Mouse (Mus musculus) layer of hippocampus, postnatal 14 days (tissue): ENCODE results near the gene Tpcn2. TPM values are rescaled to one million over a fixed set of nuclear protein-coding genes. Genes with fewer than 3 reads are reported as not detected.

Source experiments
- DNase-seq, 2 experiments: peaks; one replicate each; pipeline ENCODE4 v3.0.0; 2021 to 2022; ENCODE audit warnings: low spot score in 2 of 2, mixed read lengths in 1 of 2
- total RNA-seq, 2 experiments: library from RNA; stranded (reverse); gene quantifications; 2 replicates each; pipeline ENCODE4 v1.2.3; 2021

Gene Tpcn2
- total RNA-seq, 2 experiments from 2014 or later, result 5.4 to 7.2 TPM

GRCm38 (mm10) chr7:145242851-145243712 lies 40.7 kb downstream of the Tpcn2 start:
- peak; percentile 77 to 78 for DNase-seq

DNA sequence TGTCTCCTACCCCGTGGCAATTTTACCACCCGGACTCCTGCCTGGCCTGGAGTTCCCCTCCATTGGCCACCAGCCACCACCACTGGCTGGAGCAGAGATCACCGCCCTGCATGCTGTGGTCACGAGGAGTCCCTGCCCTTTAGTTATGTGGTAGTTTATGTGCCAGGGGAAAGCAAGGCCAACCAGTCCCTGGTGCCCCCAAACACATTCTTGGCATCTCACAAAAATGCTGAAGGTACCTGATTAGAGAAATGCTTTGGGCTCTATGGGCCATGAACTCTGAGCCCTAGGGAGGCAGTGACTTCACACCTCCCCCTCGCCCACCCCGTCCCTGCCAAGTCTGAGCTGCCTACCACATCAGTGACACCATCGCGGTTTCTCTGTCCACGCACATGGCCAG lies 41.8 kb downstream of the Tpcn2 start:
- no peak for DNase-seq

DNA sequence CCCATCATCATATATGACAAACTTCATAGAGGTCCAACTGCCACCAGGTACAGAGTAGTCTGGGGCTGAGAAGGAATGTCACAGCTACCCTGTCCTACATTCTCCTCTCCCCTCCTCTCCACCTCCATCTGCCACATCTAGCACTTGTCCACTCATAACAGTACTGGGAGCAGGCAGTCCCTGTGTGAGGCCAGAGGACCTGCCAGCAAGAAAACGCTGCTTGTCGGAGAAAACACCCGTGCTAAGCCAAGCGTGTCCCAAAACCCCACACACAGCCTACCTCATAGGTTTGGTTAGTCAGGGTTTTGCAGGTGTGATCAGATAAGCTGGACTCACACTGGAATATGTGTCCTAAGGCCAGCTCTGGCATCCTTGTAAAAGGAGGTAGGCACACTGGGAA lies 42.9 kb downstream of the Tpcn2 start:
- no peak for DNase-seq

DNA sequence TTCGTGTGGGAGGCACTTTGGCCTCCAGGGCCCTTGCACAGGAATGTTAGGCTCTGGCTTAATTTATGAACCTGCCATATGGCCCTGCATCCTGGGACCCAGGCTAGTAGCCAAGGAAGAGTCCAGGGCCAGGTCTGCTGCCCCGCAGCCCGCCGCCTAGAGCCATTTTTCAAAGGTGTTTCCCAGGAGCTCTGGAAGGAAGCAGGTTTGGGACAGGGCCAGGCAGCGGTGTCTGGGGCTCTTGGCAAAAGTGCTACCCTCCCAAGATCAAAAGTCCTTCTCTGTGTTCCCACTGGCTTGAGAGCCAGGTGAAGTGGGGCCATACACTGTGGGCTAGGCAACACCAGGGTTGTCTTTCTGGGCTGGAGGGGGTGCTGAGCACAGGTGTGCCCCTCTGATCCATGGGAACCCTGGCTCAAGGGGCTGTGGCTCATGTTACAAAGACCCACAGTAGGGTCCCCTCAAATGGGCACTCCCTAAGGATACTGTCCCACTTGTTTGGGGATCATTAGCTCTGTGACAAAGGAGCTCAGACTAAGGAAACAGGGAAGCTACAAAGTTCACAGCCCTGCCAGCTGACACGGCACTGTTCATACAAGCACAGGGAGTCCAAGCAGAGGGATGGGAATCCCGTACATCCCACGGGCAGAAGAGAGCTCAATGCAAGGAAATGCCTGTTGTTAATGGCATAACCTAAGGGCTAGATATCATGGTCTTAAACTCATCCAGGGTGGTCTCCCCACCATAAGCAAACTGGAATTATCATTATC lies 43.9 kb downstream of the Tpcn2 start:
- DNase-seq, result no peak

DNA sequence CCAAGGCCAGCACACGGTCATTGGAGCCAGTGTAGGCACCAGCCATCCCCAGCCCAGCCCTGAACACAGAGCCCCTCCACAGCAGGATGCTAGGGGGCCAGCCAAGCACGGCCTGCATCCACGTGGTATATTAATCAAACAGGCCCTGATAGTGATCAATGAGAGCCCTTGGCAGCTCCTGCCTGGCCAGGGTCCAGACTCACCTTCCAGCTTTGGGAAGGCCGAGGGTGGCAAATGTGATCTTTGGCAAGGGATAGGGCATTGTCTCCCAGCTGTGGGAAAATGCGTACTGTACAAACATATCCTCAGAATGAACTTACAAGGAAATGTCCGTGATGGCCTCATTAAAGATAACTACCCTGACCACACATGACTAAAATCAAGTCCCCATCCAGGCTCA lies 44.7 kb downstream of the Tpcn2 start:
- no peak for DNase-seq

DNA sequence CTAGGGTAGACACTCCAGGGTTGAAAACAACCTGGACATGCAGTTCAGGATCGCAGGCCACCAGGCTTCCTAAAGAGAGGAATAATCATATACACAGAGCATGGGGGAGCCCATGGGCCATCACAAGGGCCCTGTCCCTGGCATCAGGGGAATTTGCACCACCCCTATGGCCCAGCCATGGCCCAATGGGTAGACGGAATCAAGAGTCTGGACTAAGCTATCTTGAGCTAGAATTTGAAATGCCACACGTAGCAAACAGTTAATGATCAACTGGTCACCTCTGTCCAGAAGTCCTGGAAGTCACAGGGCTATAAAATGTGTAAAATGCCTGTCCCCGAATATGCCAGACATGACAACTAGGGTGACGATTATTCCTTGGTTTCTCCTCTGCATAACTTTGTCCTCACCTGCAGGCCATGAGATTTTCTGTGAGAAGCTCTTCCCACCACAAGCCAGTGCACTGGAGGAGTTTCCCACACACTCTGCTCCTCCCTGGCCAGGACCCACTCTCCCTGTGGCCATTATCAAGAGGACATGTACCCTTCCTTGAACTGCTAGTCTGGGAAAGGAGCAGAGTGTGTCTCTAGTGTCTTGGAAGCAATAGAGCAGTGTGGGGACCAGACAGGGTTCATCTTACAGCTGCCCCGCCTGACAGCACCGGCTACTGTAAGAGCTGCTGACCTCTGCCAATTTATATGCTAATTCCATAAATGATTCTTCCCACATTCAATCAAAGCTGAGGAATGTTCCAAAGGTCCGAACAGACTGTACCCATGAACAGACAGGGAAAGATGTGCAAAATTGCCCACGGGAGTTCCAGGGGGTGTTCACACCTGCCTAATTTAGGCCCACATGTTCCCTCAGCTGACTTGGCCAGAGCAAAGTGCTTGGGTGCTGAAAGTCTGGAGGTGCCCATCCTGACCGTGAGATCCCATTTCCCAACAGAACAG lies 48.7 kb downstream of the Tpcn2 start:
- DNase-seq, result no peak

- DNase-seq, result no peak
Measured at GRCm38 (mm10) chr7:145231659-145232058, 52.2 kb downstream of the Tpcn2 start.

GRCm38 (mm10) chr7:145226641-145227040 lies 57.2 kb downstream of the Tpcn2 start:
- DNase-seq, result no peak

GRCm38 (mm10) chr7:145225626-145226025 lies 58.2 kb downstream of the Tpcn2 start:
- no peak for DNase-seq

DNA sequence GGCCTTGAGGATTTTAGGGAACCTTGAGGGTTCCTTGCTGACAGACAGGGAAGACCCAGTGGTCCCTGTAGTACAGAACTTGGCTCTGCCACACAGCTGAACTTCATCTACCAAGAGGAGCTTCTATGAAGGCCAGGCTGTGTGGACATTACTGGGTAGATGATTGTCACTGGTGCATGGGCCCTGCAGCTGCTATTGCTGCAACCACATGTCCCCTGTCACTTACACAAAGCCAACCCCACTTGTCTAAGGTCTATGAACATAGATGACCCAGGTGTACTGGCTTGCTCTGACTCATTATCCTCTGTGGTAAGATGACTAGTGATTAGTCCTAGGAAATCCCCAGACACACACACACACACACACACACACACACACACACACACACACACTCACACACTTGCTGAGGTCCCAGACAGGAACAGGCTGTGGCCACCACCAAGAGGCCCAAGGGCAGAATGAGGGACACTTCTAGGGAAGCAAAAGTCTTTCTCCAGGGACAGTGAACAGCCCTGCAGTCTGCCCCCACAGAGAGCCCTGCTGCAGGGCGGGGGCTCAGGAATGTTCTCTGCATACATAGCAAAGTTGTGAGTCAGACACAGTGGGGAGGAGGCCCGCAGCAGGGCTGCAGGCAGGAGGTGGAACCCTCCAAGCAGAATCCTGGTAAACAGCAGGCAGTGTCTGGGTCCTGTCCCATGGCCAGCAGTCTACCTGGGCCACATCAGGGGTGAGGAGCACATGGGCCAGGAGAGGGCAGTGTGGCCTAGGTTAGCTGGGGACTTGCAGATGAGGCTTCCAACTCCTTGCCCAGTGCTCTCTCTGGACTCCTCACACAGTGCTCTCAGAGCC lies 61.7 kb downstream of the Tpcn2 start:
- DNase-seq, result no peak

- no peak for DNase-seq
Measured at GRCm38 (mm10) chr7:145221346-145221745, 62.5 kb downstream of the Tpcn2 start.

DNA sequence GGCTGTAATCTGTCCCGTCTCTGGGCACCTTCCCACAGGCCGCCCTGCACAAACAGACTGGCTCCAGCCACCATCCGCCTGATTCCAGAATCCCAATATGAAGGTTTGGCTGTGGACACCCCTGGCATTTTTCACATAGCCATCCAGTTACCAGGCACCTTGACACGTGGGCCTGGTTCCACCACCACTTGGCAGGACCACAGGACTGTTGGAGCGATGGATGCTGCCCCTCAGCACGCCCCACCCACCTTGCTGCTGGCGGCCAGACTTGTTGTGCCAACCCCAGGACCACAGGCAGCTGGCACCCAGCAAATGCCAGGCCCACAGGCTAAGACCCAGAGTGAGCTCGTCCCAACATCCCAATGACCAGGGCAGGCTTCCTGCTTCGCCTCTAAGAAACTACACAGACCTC lies 64.4 kb downstream of the Tpcn2 start:
- DNase-seq, result peak in 1 of 2 experiments; percentile 43

DNA sequence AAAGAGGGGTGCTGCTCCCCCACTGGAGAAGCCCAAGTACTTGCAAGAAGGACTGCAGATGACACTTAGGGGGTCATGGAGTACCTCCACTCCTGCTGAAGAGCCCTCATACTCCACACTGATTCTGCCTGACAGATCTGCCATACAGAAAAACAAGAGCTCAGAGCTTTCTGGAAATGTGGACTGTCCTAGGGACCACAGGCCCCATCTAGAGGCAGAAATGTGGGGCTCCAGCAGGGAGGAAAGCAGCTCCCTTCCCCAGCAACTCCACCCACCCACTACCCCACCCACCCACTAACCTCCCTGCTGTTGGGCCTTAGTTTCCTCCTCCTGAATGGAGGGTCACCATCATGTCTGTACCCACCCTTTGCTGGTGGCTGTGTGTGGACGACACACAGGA lies 67.2 kb downstream of the Tpcn2 start:
- DNase-seq, result no peak

- no peak for DNase-seq
Measured at GRCm38 (mm10) chr7:145215476-145215875, 68.3 kb downstream of the Tpcn2 start.

DNA sequence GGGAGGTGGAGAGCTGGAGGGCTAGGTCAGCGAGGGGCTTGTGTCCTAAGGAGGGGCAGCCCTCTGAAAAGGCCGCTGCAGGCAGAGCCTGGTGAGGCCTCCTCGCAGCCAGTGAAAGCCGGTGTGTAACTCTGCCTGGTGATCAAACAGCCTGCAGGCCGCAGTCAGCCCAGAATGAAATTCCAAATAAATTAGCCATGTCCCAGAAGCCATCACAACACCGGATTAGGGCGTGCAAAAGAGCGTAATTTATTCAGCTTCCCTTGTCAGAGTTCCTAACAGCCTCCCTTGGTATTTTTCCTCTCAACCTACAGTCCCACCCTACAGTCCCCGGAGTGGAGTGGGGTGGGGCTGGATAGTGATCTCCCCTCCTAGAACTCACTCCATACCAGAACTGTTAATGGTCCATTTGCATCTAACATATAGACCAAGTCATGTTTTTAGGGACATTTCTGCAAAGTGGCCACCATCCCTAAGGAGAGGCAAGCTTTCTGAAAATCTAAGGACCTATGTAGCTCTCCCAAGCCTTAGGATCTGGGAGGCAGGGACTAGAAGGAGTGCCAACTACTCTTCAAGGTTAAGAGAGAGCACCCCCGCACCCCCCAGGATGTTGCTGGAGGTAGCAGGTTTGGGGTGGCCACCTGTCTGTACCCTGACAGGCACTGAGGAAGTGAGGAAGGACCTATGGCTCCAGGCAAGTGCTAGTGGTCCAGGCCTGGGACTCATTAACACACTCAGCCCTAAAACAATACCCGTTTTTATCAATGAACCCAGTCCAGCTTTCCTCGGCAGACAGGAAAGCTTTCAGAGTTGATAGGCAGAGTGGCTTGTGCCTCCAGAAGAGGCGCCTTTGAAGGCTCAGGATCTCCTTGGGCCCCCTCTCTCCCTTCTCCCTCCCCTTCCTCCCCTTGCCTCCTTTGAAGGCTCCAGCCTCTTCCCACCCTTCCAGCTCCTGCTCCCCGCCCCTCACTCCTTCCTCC lies 71.8 kb downstream of the Tpcn2 start:
- DNase-seq, result no peak

DNA sequence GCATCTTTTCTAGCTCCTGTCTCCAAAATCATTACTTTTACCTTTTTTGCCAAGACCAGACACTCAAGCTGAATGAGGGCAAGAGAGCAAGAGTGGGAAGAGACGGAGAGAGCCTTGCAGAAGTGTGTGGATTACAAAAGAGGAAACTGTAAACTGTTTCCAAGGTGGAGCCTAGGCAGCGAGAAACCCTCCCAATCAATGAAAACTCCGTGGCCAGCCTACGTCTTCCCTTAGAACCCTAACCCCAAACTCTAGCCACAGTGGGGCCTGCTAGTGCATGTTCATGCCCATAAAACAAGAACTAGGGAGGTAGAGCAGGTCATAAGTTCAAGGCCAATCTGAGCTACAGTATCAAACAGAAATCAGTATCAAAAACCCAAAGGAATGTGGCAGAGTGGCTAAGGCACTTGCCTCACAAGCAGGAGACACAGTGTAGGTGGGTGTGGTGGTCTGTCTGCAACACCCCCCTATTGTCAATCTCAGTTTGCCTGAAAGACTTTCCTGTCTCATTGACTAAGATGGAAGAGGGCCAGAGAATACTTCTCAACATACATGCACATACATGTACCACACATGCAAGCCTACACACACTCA lies 73.2 kb downstream of the Tpcn2 start:
- no peak for DNase-seq

DNA sequence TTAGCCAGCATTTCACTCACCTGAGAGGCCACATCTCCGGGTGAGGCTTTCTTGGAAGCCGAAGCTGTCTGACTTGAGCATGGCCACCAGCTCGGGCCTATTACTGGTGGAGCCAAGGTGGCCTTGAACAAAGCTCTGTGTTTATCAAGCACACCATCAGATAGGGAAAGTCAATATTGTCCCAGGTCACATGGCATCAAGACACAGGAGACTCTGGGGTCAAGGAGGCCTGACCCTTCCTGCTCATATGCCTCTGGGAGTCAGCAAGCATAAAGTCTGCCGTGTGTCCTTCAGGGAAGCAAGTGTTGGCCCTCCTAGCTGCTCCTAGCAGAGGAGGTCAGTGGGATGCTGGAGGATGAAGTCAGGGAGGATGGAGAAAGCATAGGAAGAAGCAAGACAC lies 75.8 kb downstream of the Tpcn2 start, which contains the start of gene 1810010D01Rik:
1810010D01Rik (minus strand) TSS at position 114 of the 400 bp plus-strand sequence.
- DNase-seq, result no peak

- no peak for DNase-seq
Measured at GRCm38 (mm10) chr7:145206801-145207200, 77.0 kb downstream of the Tpcn2 start.
